Mouse (Mus musculus): ENCODE measurements around the gene Map2k6. TPM values are rescaled to one million over a fixed set of nuclear protein-coding genes. Genes with fewer than 3 reads are reported as not detected.
"Not testable (repeated sequence)": the region's sequence is repeated elsewhere in the genome, so short reads cannot be mapped to it uniquely, and the experiment has no call there.

The Map2k6 gene
- polyA plus RNA-seq (2015; fragmentation: Nextera tagmentation; extraction: Ambion mirVana) = 3.7 and 4.2 TPM in 2 replicates

- TF ChIP-seq EP300 (IDR thresholded peaks at IDR 0.05; ENCODE audit: low read depth) (no peak), CTCF (IDR thresholded peaks at IDR 0.05; ENCODE audit: low read depth) (peak; percentile 6; the same call in 1 of the 2 replicates)
- H3K27ac ChIP-seq (ENCODE audit: low read depth) = peak within 1 kb of the TSS; percentile 64; the same call in 1 of the 2 replicates
- DNase-seq (peak; percentile 79), ATAC-seq (peak; percentile 97)
- peak within 1 kb of the TSS; percentile 93 for H3K4me2 ChIP-seq (ENCODE audit: low read depth, low read length)
- peak within 1 kb of the TSS; percentile 50 for H3K9ac ChIP-seq (replicated peaks)
- no peaks in the 10 kb centered on the region for H3K36me3 ChIP-seq (replicated peaks; ENCODE audit: insufficient read depth, low read length)
- peaks cover 10% of the 10 kb centered on the region for H3K4me1 ChIP-seq (ENCODE audit: insufficient read depth)
- no peaks in the 10 kb centered on the region for H3K9me3 ChIP-seq (ENCODE audit: low read length)
- WGBS (ENCODE audit: insufficient replicate concordance) = 9% methylated on average over 20 of the region's 20 CpGs
- H3K4me3 ChIP-seq (ENCODE audit: low read depth, low read length) = peak within 1 kb of the TSS; percentile 66
- no peaks in the 10 kb centered on the region for H3K27me3 ChIP-seq (ENCODE audit: insufficient read depth, low read length)
Measured at GRCm38 (mm10) chr11:110398553-110399239, at the start of gene Map2k6. Gene Map2k6 (plus strand): TSS chr11:110399122.

- Histone ChIP-seq H3K27me3 (ENCODE audit: insufficient read depth, low read length) (no peaks in the 10 kb centered on the region), H3K9ac (replicated peaks) (no peak overlapping the region), H3K4me3 (ENCODE audit: low read depth, low read length) (no peak overlapping the region), H3K9me3 (ENCODE audit: low read length) (no peaks in the 10 kb centered on the region), H3K27ac (ENCODE audit: low read depth) (no peak overlapping the region), H3K36me3 (replicated peaks; ENCODE audit: insufficient read depth, low read length) (no peaks in the 10 kb centered on the region), H3K4me1 (ENCODE audit: insufficient read depth) (no peaks in the 10 kb centered on the region), H3K4me2 (ENCODE audit: low read depth, low read length) (no peak overlapping the region)
- no peak for DNase-seq
- ATAC-seq = no peak
- WGBS (ENCODE audit: insufficient replicate concordance) = 77% methylated on average over 9 of the region's 9 CpGs
- TF ChIP-seq CTCF (IDR thresholded peaks at IDR 0.05; ENCODE audit: low read depth) = no peak
- TF ChIP-seq EP300 (IDR thresholded peaks at IDR 0.05; ENCODE audit: low read depth) = no peak
Measured at GRCm38 (mm10) chr11:110354261-110354660, 44.7 kb upstream of the Map2k6 start.

- not testable (repeated sequence) for ATAC-seq; H3K36me3 ChIP-seq (replicated peaks; ENCODE audit: insufficient read depth, low read length); H3K4me1 ChIP-seq (ENCODE audit: insufficient read depth); H3K27me3 ChIP-seq (ENCODE audit: insufficient read depth, low read length); H3K9ac ChIP-seq (replicated peaks); H3K4me3 ChIP-seq (ENCODE audit: low read depth, low read length); H3K27ac ChIP-seq (ENCODE audit: low read depth); H3K4me2 ChIP-seq (ENCODE audit: low read depth, low read length); H3K9me3 ChIP-seq (ENCODE audit: low read length); DNase-seq
- 70% methylated on average over 9 of the region's 9 CpGs for WGBS (ENCODE audit: insufficient replicate concordance)
Measured at GRCm38 (mm10) chr11:110355131-110355530, 43.8 kb upstream of the Map2k6 start.

GRCm38 (mm10) chr11:110357756-110358551 is 41.0 kb upstream of the Map2k6 start:
- Histone ChIP-seq H3K9ac (replicated peaks) (no peak overlapping the region), H3K4me2 (ENCODE audit: low read depth, low read length) (no peak overlapping the region), H3K4me1 (ENCODE audit: insufficient read depth) (no peaks in the 10 kb centered on the region), H3K27ac (ENCODE audit: low read depth) (no peak overlapping the region), H3K27me3 (ENCODE audit: insufficient read depth, low read length) (no peaks in the 10 kb centered on the region), H3K9me3 (ENCODE audit: low read length) (no peaks in the 10 kb centered on the region), H3K4me3 (ENCODE audit: low read depth, low read length) (no peak overlapping the region), H3K36me3 (replicated peaks; ENCODE audit: insufficient read depth, low read length) (no peaks in the 10 kb centered on the region)
- ATAC-seq = peak; percentile 65
- 54% methylated on average over 16 of the region's 16 CpGs for WGBS (ENCODE audit: insufficient replicate concordance)
- peak; percentile 29 for DNase-seq
- peak; percentile 67 for TF ChIP-seq CTCF (IDR thresholded peaks at IDR 0.05; ENCODE audit: low read depth)
- no peak for TF ChIP-seq EP300 (IDR thresholded peaks at IDR 0.05; ENCODE audit: low read depth)

- H3K36me3 ChIP-seq (replicated peaks; ENCODE audit: insufficient read depth, low read length) = no peaks in the 10 kb centered on the region
- H3K4me3 ChIP-seq (ENCODE audit: low read depth, low read length) = no peak overlapping the region
- peaks cover 5% of the 10 kb centered on the region; the same call in 1 of the 2 replicates for H3K4me1 ChIP-seq (ENCODE audit: insufficient read depth)
- H3K9me3 ChIP-seq (ENCODE audit: low read length) = no peaks in the 10 kb centered on the region
- ATAC-seq (no peak), DNase-seq (peak; percentile 76)
- no peak overlapping the region for H3K4me2 ChIP-seq (ENCODE audit: low read depth, low read length)
- H3K27me3 ChIP-seq (ENCODE audit: insufficient read depth, low read length) = no peaks in the 10 kb centered on the region
- no peak overlapping the region for H3K27ac ChIP-seq (ENCODE audit: low read depth)
- TF ChIP-seq CTCF (IDR thresholded peaks at IDR 0.05; ENCODE audit: low read depth) (peak; percentile 85), EP300 (IDR thresholded peaks at IDR 0.05; ENCODE audit: low read depth) (no peak)
- H3K9ac ChIP-seq (replicated peaks) = no peak overlapping the region
- whole genome bisulfite sequencing (ENCODE audit: insufficient replicate concordance) = 68% methylated on average over 3 of the region's 3 CpGs
Measured at GRCm38 (mm10) chr11:110365016-110365415, 33.9 kb upstream of the Map2k6 start.

GRCm38 (mm10) chr11:110366902-110367301 is 32.0 kb upstream of the Map2k6 start:
- no peak for TF ChIP-seq EP300 (IDR thresholded peaks at IDR 0.05; ENCODE audit: low read depth)
- TF ChIP-seq CTCF (IDR thresholded peaks at IDR 0.05; ENCODE audit: low read depth) = peak; percentile 57
- H3K36me3 ChIP-seq (replicated peaks; ENCODE audit: insufficient read depth, low read length) = no peaks in the 10 kb centered on the region
- WGBS (ENCODE audit: insufficient replicate concordance) = 67% methylated on average over 3 of the region's 3 CpGs

More at GRCm38 (mm10) chr11:110366902-110367301, 32.0 kb upstream of the Map2k6 start:
- Histone ChIP-seq H3K9ac (replicated peaks) (no peak overlapping the region), H3K4me3 (ENCODE audit: low read depth, low read length) (no peak overlapping the region), H3K4me1 (ENCODE audit: insufficient read depth) (peaks cover 5% of the 10 kb centered on the region; the same call in 1 of the 2 replicates), H3K27me3 (ENCODE audit: insufficient read depth, low read length) (no peaks in the 10 kb centered on the region), H3K27ac (ENCODE audit: low read depth) (peak overlapping the region; percentile 91), H3K4me2 (ENCODE audit: low read depth, low read length) (no peak overlapping the region), H3K9me3 (ENCODE audit: low read length) (no peaks in the 10 kb centered on the region)
- no peak for ATAC-seq
- no peak for DNase-seq

Data from liver, postnatal 0 days (tissue).